Mouse (Mus musculus): ENCODE data around the gene Cinp.

GRCm38 (mm10) chr12:110841731-110842493 lies 47.0 kb downstream of the Cinp start:
- no peak for TF ChIP-seq CTCF (IDR thresholded peaks at IDR 0.05; ENCODE audit: low read depth, low read length)
- TF ChIP-seq POLR2AphosphoS5 (IDR thresholded peaks at IDR 0.05; ENCODE audit: insufficient replicate concordance, low read depth, low read length), result no peak

Measured in G1E (cell line).